Mouse (Mus musculus) erythroid progenitor cell, adult 5-6 weeks (primary cell): ENCODE data around the gene Irf2. TPM values are rescaled to one million over a fixed set of nuclear protein-coding genes. Genes with fewer than 3 reads are reported as not detected.
"Not testable (repeated sequence)": the region's sequence is repeated elsewhere in the genome, so short reads cannot be mapped to it uniquely, and the experiment has no call there.

Experiments used
- ATAC-seq: replicated peaks from 2 replicates; pipeline ENCODE4 v1.8.0; 2016; ENCODE audit warnings: moderate number of reproducible peaks, mild to moderate bottlenecking, moderate TSS enrichment, inconsistent platforms; ENCODE audit not compliant: poor library complexity, low FRiP score, severe bottlenecking
- total RNA-seq, 2 experiments: library from RNA; stranded (forward) in 1 of 2; stranded (reverse) in 1 of 2; fragments of 150-400 nt in 1 of 2; fragments of 186-747, 209-891 nt in 1 of 2; gene quantifications; 2 replicates each; pipeline versions ENCODE4 v1.2.3 to v1.2.4; 2015 to 2017; ENCODE audit warnings: low replicate concordance in 2 of 2

Gene Irf2
- total RNA-seq, 2 experiments from 2014 or later = 33.4 to 69.6 TPM

GRCm38 (mm10) chr8:46721065-46721845 is 18.3 kb upstream of the Irf2 start:
- peak; percentile 93 for ATAC-seq

- ATAC-seq = no peak
These were observed 17.0 kb upstream of the Irf2 start for GRCm38 (mm10) chr8:46722536-46722935.

- ATAC-seq = no peak
These were observed 13.1 kb upstream of the Irf2 start for GRCm38 (mm10) chr8:46726383-46726782.

- not testable (repeated sequence) for ATAC-seq
These were observed 9.9 kb upstream of the Irf2 start for GRCm38 (mm10) chr8:46729671-46730070.

GRCm38 (mm10) chr8:46732381-46732915 is 7.1 kb upstream of the Irf2 start:
- no peak for ATAC-seq

GRCm38 (mm10) chr8:46733603-46734002 is 5.9 kb upstream of the Irf2 start:
- ATAC-seq = no peak

- no peak for ATAC-seq
These were observed 4.0 kb upstream of the Irf2 start for GRCm38 (mm10) chr8:46735505-46735904.

GRCm38 (mm10) chr8:46736260-46736659 is 3.3 kb upstream of the Irf2 start:
- no peak for ATAC-seq

- no peak for ATAC-seq
These were observed 2.1 kb upstream of the Irf2 start for GRCm38 (mm10) chr8:46737421-46737820.

- no peak; the same call in 1 of the 2 replicates for ATAC-seq
These were observed 1.6 kb upstream of the Irf2 start for GRCm38 (mm10) chr8:46737907-46738306.

- ATAC-seq = no peak
These were observed 931 bp upstream of the Irf2 start for GRCm38 (mm10) chr8:46738601-46739000.

- peak; percentile 39; the same call in 1 of the 2 replicates for ATAC-seq
These were observed 502 bp downstream of the Irf2 start for GRCm38 (mm10) chr8:46739956-46740512.

- peak; percentile 47 for ATAC-seq
These were observed 1.2 kb downstream of the Irf2 start for GRCm38 (mm10) chr8:46740513-46741280.

- peak; percentile 35; the same call in 1 of the 2 replicates for ATAC-seq
These were observed 1.8 kb downstream of the Irf2 start for GRCm38 (mm10) chr8:46741281-46741791.

- no peak for ATAC-seq
These were observed 2.6 kb downstream of the Irf2 start for GRCm38 (mm10) chr8:46741991-46742690.

GRCm38 (mm10) chr8:46742691-46743082 is 3.2 kb downstream of the Irf2 start:
- ATAC-seq = no peak

GRCm38 (mm10) chr8:46745464-46745863 is 5.9 kb downstream of the Irf2 start:
- ATAC-seq = no peak

- ATAC-seq = no peak
These were observed 7.9 kb downstream of the Irf2 start for GRCm38 (mm10) chr8:46747311-46747980.

- no peak for ATAC-seq
These were observed 10.5 kb downstream of the Irf2 start for GRCm38 (mm10) chr8:46750000-46750399.
